Mouse (Mus musculus) cortical plate, adult 2 months (tissue): ENCODE measurements at regions not wholly inside any gene's neighbourhood (a gene's known extent, or its start where the extent isn't known, plus 50 kb on each side); places are given as distances from the start of the nearest gene placed in this dataset.

ENCODE experiments used
- CTCF ChIP-seq: fragments of 200-500 bp; IDR thresholded peaks from 2 replicates; pipeline ENCODE4 v1.5.1; 2011; ENCODE audit warnings: mild to moderate bottlenecking, control low read depth, low read length; ENCODE audit not compliant: insufficient read depth; ENCODE audit errors: extremely low read depth
- POLR2A ChIP-seq: fragments of 200-500 bp; IDR thresholded peaks from 2 replicates; pipeline ENCODE4 v1.6.1; 2011; ENCODE audit warnings: mild to moderate bottlenecking, low read length, control low read depth; ENCODE audit not compliant: insufficient read depth; ENCODE audit errors: extremely low read depth

- no peak for TF ChIP-seq CTCF
- no peak for TF ChIP-seq POLR2A
Observed at GRCm38 (mm10) chr6:98767858-98768336, 425.3 kb upstream of the Gm765 start.
